ENCODE assay signal across 29 mouse cellular contexts in the genomic region with DNA sequence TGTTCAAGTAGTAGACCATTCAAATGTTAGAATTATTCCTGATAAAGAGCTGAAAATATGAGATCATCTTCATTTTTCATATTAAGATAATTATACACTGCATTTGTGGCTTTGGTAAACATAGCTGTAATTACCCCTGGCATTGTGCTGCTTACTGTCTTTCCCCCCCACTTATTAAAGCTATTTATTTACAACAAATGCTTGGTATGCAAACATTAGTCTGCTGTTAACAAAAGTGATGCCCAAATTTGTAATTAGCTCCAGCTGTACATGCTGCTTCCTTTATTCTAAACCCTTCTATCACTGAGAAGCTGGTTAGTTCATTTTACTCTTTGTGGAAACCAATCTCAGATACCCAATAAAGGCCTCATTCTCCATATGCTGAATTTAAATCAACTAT.
"Had no signal": no experiment of that assay in that cellular context is flagged by ENCODE, and none has a peak within 500 bp of the region (broad histone marks: within the 10 kb centered on the region; RNA-seq: fewer than 3 reads in every experiment).

No protein-coding gene starts in this region.

- H3K4me1 ChIP-seq: heart, embryonic 13.5 days; heart, embryonic 15.5 days; hindbrain, embryonic 13.5 days; hindbrain, embryonic 15.5 days; kidney, embryonic 15.5 days; limb, embryonic 12.5 days; liver, embryonic 13.5 days; liver, embryonic 15.5 days had no signal

- H3K9me3 ChIP-seq: heart, embryonic 13.5 days; heart, embryonic 15.5 days; hindbrain, embryonic 13.5 days; hindbrain, embryonic 15.5 days; kidney, embryonic 15.5 days; limb, embryonic 12.5 days; liver, embryonic 13.5 days; liver, embryonic 15.5 days had no signal

- H3K4me3 ChIP-seq: heart, adult 2 months; heart, embryonic 13.5 days; heart, embryonic 15.5 days; hindbrain, embryonic 13.5 days; hindbrain, embryonic 15.5 days; kidney, embryonic 15.5 days; limb, embryonic 12.5 days; liver, embryonic 13.5 days; liver, embryonic 15.5 days had no signal

- H3K36me3 ChIP-seq: heart, embryonic 13.5 days; heart, embryonic 15.5 days; hindbrain, embryonic 13.5 days; hindbrain, embryonic 15.5 days; kidney, embryonic 15.5 days; limb, embryonic 12.5 days; liver, embryonic 13.5 days; liver, embryonic 15.5 days had no signal

- ATAC-seq: hindbrain, postnatal 0 days; intestine, embryonic 16.5 days; liver, postnatal 0 days had no signal

- H3K27ac ChIP-seq: heart, adult 2 months; heart, embryonic 13.5 days; heart, embryonic 15.5 days; hindbrain, embryonic 13.5 days; hindbrain, embryonic 15.5 days; hindbrain, postnatal 0 days; kidney, embryonic 15.5 days; kidney, postnatal 0 days; limb, embryonic 12.5 days; liver, embryonic 13.5 days; liver, embryonic 15.5 days had no signal

- DNase-seq: gastrocnemius, postnatal 14 days; gastrocnemius, postnatal 36 days; heart, adult 11 months; heart, adult 2 months; heart, postnatal 14 days; heart, postnatal 36 days; kidney, adult 11 months; kidney, adult 2 months; kidney, adult 9 months; kidney, postnatal 14 days; kidney, postnatal 36 days; layer of hippocampus, adult 9-11 months; layer of hippocampus, postnatal 36 days; left cerebral cortex, postnatal 4 days; liver; liver, embryonic 13.5 days; liver, postnatal 0 days had no signal

- H3K4me2 ChIP-seq: heart, embryonic 11.5 days; heart, embryonic 13.5 days; heart, embryonic 15.5 days; hindbrain, embryonic 13.5 days; hindbrain, embryonic 15.5 days; kidney, embryonic 15.5 days; limb, embryonic 12.5 days; liver, embryonic 11.5 days; liver, embryonic 13.5 days; liver, embryonic 15.5 days had no signal

- H3K27me3 ChIP-seq: heart, embryonic 13.5 days; heart, embryonic 15.5 days; hindbrain, embryonic 13.5 days; hindbrain, embryonic 15.5 days; kidney, embryonic 15.5 days; limb, embryonic 12.5 days; liver, embryonic 13.5 days; liver, embryonic 15.5 days had no signal

- H3K9ac ChIP-seq: heart, embryonic 13.5 days; heart, embryonic 15.5 days; hindbrain, embryonic 13.5 days; hindbrain, embryonic 15.5 days; kidney, embryonic 15.5 days; limb, embryonic 12.5 days; liver, embryonic 13.5 days; liver, embryonic 15.5 days; liver, postnatal 0 days had no signal
